Mouse (Mus musculus) lung, embryonic 14.5 days (tissue): ENCODE results near the gene Pipox. TPM values are rescaled to one million over a fixed set of nuclear protein-coding genes. Genes with fewer than 3 reads are reported as not detected.

Experiments
- ATAC-seq: fragments of 200-750 bp; cut with Nextera tagmentation; 2 replicates; pipeline ENCODE4 v1.8.0; 2017; ENCODE audit warnings: mild to moderate bottlenecking, moderate TSS enrichment, moderate library complexity; ENCODE audit not compliant: insufficient read depth
- DNase-seq: peaks from one replicate; pipeline ENCODE4 v3.0.0-alpha.2; 2015
- H3K27ac ChIP-seq: fragments of 300-500 bp; sonication (generic); 2 replicates; pipeline ENCODE4 v1.5.1; 2014; ENCODE audit warnings: low read depth, mild to moderate bottlenecking, moderate library complexity
- H3K27me3 ChIP-seq: fragments of 300-500 bp; sonication (generic); 2 replicates; pipeline ENCODE4 v1.6.1; 2014; ENCODE audit warnings: low read length, control low read depth; ENCODE audit not compliant: insufficient read depth
- H3K36me3 ChIP-seq: fragments of 300-500 bp; sonication (generic); 2 replicates; pipeline ENCODE4 v1.6.1; 2014; ENCODE audit warnings: control low read depth; ENCODE audit not compliant: insufficient read depth
- H3K4me1 ChIP-seq: fragments of 300-500 bp; sonication (generic); 2 replicates; pipeline ENCODE4 v1.6.1; 2014; ENCODE audit warnings: antibody characterized with exemption, control low read depth; ENCODE audit not compliant: insufficient read depth
- H3K4me2 ChIP-seq: fragments of 300-500 bp; sonication (generic); 2 replicates; pipeline ENCODE4 v1.6.1; 2014; ENCODE audit warnings: mild to moderate bottlenecking
- H3K4me3 ChIP-seq: fragments of 300-500 bp; sonication (generic); 2 replicates; pipeline ENCODE4 v1.5.1; 2014; ENCODE audit warnings: low read depth, low read length
- H3K9ac ChIP-seq: fragments of 300-500 bp; sonication (generic); 2 replicates; pipeline ENCODE4 v1.6.1; 2014
- H3K9me3 ChIP-seq: fragments of 300-500 bp; sonication (generic); 2 replicates; pipeline ENCODE4 v1.6.1; 2016; ENCODE audit warnings: low read depth, low read length, control low read depth
- CTCF ChIP-seq: IDR thresholded peaks from 2 replicates; pipeline ENCODE4 v1.5.1; 2016; ENCODE audit warnings: antibody characterized with exemption, low read depth
- WGBS: fragments of 180-500 bp; shearing (Covaris S2); extraction: QIAGEN DNeasy Blood & Tissue Kit; methylation state at CpG from one replicate; pipeline ENCODE4 v1.1.7; 2014; 5-methylcytosine and 5-hydroxymethylcytosine counted together
- polyA plus RNA-seq: library from polyadenylated mRNA; unstranded; fragments of >200 nt; fragmentation: Nextera tagmentation; extraction: Ambion mirVana; gene quantifications from 2 replicates; pipeline ENCODE4 v1.2.1, GENCODE M21; 2014

Gene Pipox
- polyA plus RNA-seq, 1 experiment from 2014 or later, result 1.6 TPM

GRCm38 (mm10) chr11:77906747-77907174 is 12.9 kb upstream of the Pipox start:
- 20% methylated on average over 9 of the region's 9 CpGs for WGBS
- H3K4me1 ChIP-seq, result peaks cover 14% of the 10 kb centered on the region; the same call in 1 of the 2 replicates
- 0 out of 2 replicates have a peak, but pooled peaks cover 4% of the 10 kb centered on the region for H3K27me3 ChIP-seq
- H3K4me3 ChIP-seq, result no peak overlapping the region
- no peaks in the 10 kb centered on the region for H3K9me3 ChIP-seq
- no peaks in the 10 kb centered on the region for H3K36me3 ChIP-seq
- no peak for TF ChIP-seq CTCF
- H3K9ac ChIP-seq, result no peak overlapping the region
- ATAC-seq, result no peak
- H3K27ac ChIP-seq, result no peak overlapping the region
- peak overlapping the region; percentile 8; the same call in 1 of the 2 replicates for H3K4me2 ChIP-seq
- DNase-seq, result no peak

- 30% methylated on average over 19 of the region's 19 CpGs for WGBS
- peak; percentile 72 for DNase-seq
Observed at GRCm38 (mm10) chr11:77906097-77906687, 12.3 kb upstream of the Pipox start.

GRCm38 (mm10) chr11:77904707-77905106 is 10.8 kb upstream of the Pipox start:
- no peak overlapping the region for H3K9ac ChIP-seq
- peaks cover 17% of the 10 kb centered on the region; the same call in 1 of the 2 replicates for H3K4me1 ChIP-seq
- WGBS, result 63% methylated on average over 1 of the region's 1 CpGs
- ATAC-seq (no peak), DNase-seq (no peak)
- H3K27ac ChIP-seq, result no peak overlapping the region
- no peak for TF ChIP-seq CTCF
- H3K4me3 ChIP-seq, result no peak overlapping the region
- no peaks in the 10 kb centered on the region for H3K9me3 ChIP-seq
- 0 out of 2 replicates have a peak, but pooled peaks cover 4% of the 10 kb centered on the region for H3K27me3 ChIP-seq
- H3K36me3 ChIP-seq, result no peaks in the 10 kb centered on the region
- no peak overlapping the region for H3K4me2 ChIP-seq

More at GRCm38 (mm10) chr11:77906097-77906687, 12.3 kb upstream of the Pipox start:
- 0 out of 2 replicates have a peak, but pooled peaks cover 4% of the 10 kb centered on the region for H3K27me3 ChIP-seq
- H3K36me3 ChIP-seq, result no peaks in the 10 kb centered on the region
- peaks cover 17% of the 10 kb centered on the region; the same call in 1 of the 2 replicates for H3K4me1 ChIP-seq
- no peak overlapping the region for H3K4me2 ChIP-seq
- TF ChIP-seq CTCF, result no peak
- H3K4me3 ChIP-seq, result no peak overlapping the region
- H3K9ac ChIP-seq, result no peak overlapping the region
- H3K27ac ChIP-seq, result no peak overlapping the region
- H3K9me3 ChIP-seq, result no peaks in the 10 kb centered on the region
- ATAC-seq, result no peak

- no peak overlapping the region for H3K4me3 ChIP-seq
- H3K4me1 ChIP-seq, result peaks cover 17% of the 10 kb centered on the region; the same call in 1 of the 2 replicates
- WGBS, result 17% methylated on average over 3 of the region's 3 CpGs
- H3K4me2 ChIP-seq, result no peak overlapping the region
- no peak overlapping the region for H3K9ac ChIP-seq
- peak; percentile 19 for TF ChIP-seq CTCF
- ATAC-seq (0 out of 2 replicates have a peak, but pooled peaks have one; percentile 18), DNase-seq (peak; percentile 61)
- no peaks in the 10 kb centered on the region for H3K27me3 ChIP-seq
- no peaks in the 10 kb centered on the region for H3K36me3 ChIP-seq
- peak overlapping the region; percentile 9; the same call in 1 of the 2 replicates for H3K27ac ChIP-seq
- H3K9me3 ChIP-seq, result no peaks in the 10 kb centered on the region
Observed at GRCm38 (mm10) chr11:77903761-77904160, 9.9 kb upstream of the Pipox start.

GRCm38 (mm10) chr11:77901775-77902355 is 8.0 kb upstream of the Pipox start:
- no peak for TF ChIP-seq CTCF
- Histone ChIP-seq H3K27ac (peak overlapping the region; percentile 92), H3K4me2 (peak overlapping the region; percentile 44), H3K4me1 (peaks cover 23% of the 10 kb centered on the region), H3K36me3 (no peaks in the 10 kb centered on the region), H3K9me3 (no peaks in the 10 kb centered on the region), H3K4me3 (no peak overlapping the region), H3K27me3 (peaks cover 9% of the 10 kb centered on the region; the same call in 1 of the 2 replicates), H3K9ac (0 out of 2 replicates have a peak overlapping the region, but pooled peaks have one; percentile 9)
- ATAC-seq (peak; percentile 44; the same call in 1 of the 2 replicates), DNase-seq (no peak)
- WGBS, result 33% methylated on average over 8 of the region's 8 CpGs

- Histone ChIP-seq H3K4me2 (peak overlapping the region; percentile 44), H3K4me3 (no peak overlapping the region), H3K27ac (peak overlapping the region; percentile 92), H3K36me3 (no peaks in the 10 kb centered on the region), H3K27me3 (peaks cover 9% of the 10 kb centered on the region; the same call in 1 of the 2 replicates), H3K4me1 (peaks cover 26% of the 10 kb centered on the region), H3K9me3 (no peaks in the 10 kb centered on the region), H3K9ac (0 out of 2 replicates have a peak overlapping the region, but pooled peaks have one; percentile 9)
- ATAC-seq (peak; percentile 59), DNase-seq (peak; percentile 63)
- no peak for TF ChIP-seq CTCF
- 42% methylated on average over 5 of the region's 5 CpGs for WGBS
Observed at GRCm38 (mm10) chr11:77901366-77901765, 7.5 kb upstream of the Pipox start.

GRCm38 (mm10) chr11:77900696-77901095 is 6.8 kb upstream of the Pipox start:
- peak overlapping the region; percentile 69 for H3K27ac ChIP-seq
- H3K4me1 ChIP-seq, result peaks cover 26% of the 10 kb centered on the region
- WGBS, result 70% methylated on average over 4 of the region's 4 CpGs
- H3K36me3 ChIP-seq, result no peaks in the 10 kb centered on the region
- no peak for TF ChIP-seq CTCF
- DNase-seq (no peak), ATAC-seq (no peak)
- H3K4me3 ChIP-seq, result no peak overlapping the region
- no peaks in the 10 kb centered on the region for H3K9me3 ChIP-seq
- no peak overlapping the region for H3K4me2 ChIP-seq
- no peak overlapping the region for H3K9ac ChIP-seq
- H3K27me3 ChIP-seq, result peaks cover 9% of the 10 kb centered on the region; the same call in 1 of the 2 replicates
